Mouse (Mus musculus) spleen, postnatal 10 days (tissue): ENCODE results near the gene Syn3.
"Not testable (repeated sequence)": the region's sequence is repeated elsewhere in the genome, so short reads cannot be mapped to it uniquely, and the experiment has no call there.

Source experiments
- DNase-seq, 2 experiments: peaks; one replicate each; pipeline ENCODE4 v3.0.0; 2021 to 2022; ENCODE audit warnings: low spot score in 2 of 2

The Syn3 gene

GRCm38 (mm10) chr10:86418345-86418744 is 80.4 kb downstream of the Syn3 start:
- no peak for DNase-seq

GRCm38 (mm10) chr10:86416806-86417205 is 81.9 kb downstream of the Syn3 start:
- DNase-seq = no peak

GRCm38 (mm10) chr10:86410868-86411267 is 87.8 kb downstream of the Syn3 start:
- no peak for DNase-seq

GRCm38 (mm10) chr10:86406952-86407351 is 91.7 kb downstream of the Syn3 start:
- no peak for DNase-seq

- no peak for DNase-seq
Measured at GRCm38 (mm10) chr10:86398347-86398720, 100.4 kb downstream of the Syn3 start.

- DNase-seq = no peak
Measured at GRCm38 (mm10) chr10:86397577-86398346, 100.9 kb downstream of the Syn3 start.

GRCm38 (mm10) chr10:86392399-86392798 is 106.3 kb downstream of the Syn3 start:
- no peak for DNase-seq

GRCm38 (mm10) chr10:86389913-86390312 is 108.8 kb downstream of the Syn3 start:
- DNase-seq = no peak

GRCm38 (mm10) chr10:86389357-86389756 is 109.3 kb downstream of the Syn3 start:
- no peak for DNase-seq

- DNase-seq = no peak
Measured at GRCm38 (mm10) chr10:86388803-86389202, 109.9 kb downstream of the Syn3 start.

- DNase-seq = no peak
Measured at GRCm38 (mm10) chr10:86387821-86388440, 110.8 kb downstream of the Syn3 start.

- no peak for DNase-seq
Measured at GRCm38 (mm10) chr10:86386232-86386631, 112.5 kb downstream of the Syn3 start.

GRCm38 (mm10) chr10:86385656-86386055 is 113.0 kb downstream of the Syn3 start:
- no peak for DNase-seq

GRCm38 (mm10) chr10:86384655-86385054 is 114.0 kb downstream of the Syn3 start:
- DNase-seq = no peak

- no peak for DNase-seq
Measured at GRCm38 (mm10) chr10:86381922-86382260, 116.8 kb downstream of the Syn3 start.

- DNase-seq = no peak
Measured at GRCm38 (mm10) chr10:86381150-86381921, 117.4 kb downstream of the Syn3 start.

- no peak for DNase-seq
Measured at GRCm38 (mm10) chr10:86380626-86381025, 118.1 kb downstream of the Syn3 start.

- DNase-seq = not testable (repeated sequence)
Measured at GRCm38 (mm10) chr10:86378803-86379202, 119.9 kb downstream of the Syn3 start.

GRCm38 (mm10) chr10:86376392-86377185 is 122.1 kb downstream of the Syn3 start:
- no peak for DNase-seq

GRCm38 (mm10) chr10:86375903-86376302 is 122.8 kb downstream of the Syn3 start:
- no peak for DNase-seq

GRCm38 (mm10) chr10:86374061-86374460 is 124.6 kb downstream of the Syn3 start:
- DNase-seq = no peak

- DNase-seq = no peak
Measured at GRCm38 (mm10) chr10:86371561-86371960, 127.1 kb downstream of the Syn3 start.
